Mouse (Mus musculus): ENCODE data around the gene Sarnp. TPM values are rescaled to one million over a fixed set of nuclear protein-coding genes. Genes with fewer than 3 reads are reported as not detected.
"Not testable (repeated sequence)": the region's sequence is repeated elsewhere in the genome, so short reads cannot be mapped to it uniquely, and the experiment has no call there.

The Sarnp gene
- polyA plus RNA-seq, 1 experiment, result 40.8 TPM

DNA sequence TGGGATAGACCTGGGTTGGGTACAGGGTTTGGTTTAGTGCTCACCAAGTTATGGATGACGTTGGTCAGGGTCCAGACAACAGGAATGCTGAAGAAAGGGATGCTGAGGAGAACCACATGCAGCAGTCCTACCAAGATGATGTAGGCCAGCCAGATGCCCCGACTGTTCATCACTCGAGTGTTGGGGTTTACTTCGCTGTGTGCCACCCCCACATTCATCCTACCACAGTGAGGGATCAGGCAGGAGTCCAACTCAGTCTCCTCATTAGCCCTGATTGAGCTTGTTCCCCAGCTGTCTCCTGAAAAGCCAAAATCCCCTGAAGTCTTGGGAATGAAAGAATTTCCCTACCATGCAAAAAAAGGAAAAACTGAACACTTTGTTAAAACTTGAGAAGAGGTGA, 3.1 kb downstream of the Sarnp start:
- Histone ChIP-seq H3K27me3 (ENCODE audit: control insufficient read depth, insufficient read depth, insufficient read length) (no peaks in the 10 kb centered on the region), H3K36me3 (ENCODE audit: control insufficient read depth, insufficient read depth) (peaks cover 41% of the 10 kb centered on the region), H3K4me2 (ENCODE audit: low read depth) (peak overlapping the region; percentile 72), H3K4me3 (peak overlapping the region; percentile 76), H3ac (ENCODE audit: control insufficient read depth, insufficient read length) (no peak overlapping the region), H3K79me2 (ENCODE audit: control insufficient read depth, insufficient read depth) (peaks cover 35% of the 10 kb centered on the region)
- no peak for TF ChIP-seq POLR2AphosphoS2 (IDR thresholded peaks at IDR 0.05; ENCODE audit: insufficient read length, low read depth)
- no peak for TF ChIP-seq CEBPB (IDR thresholded peaks at IDR 0.05; ENCODE audit: insufficient read depth, poor library complexity, severe bottlenecking)
- TF ChIP-seq USF1 (IDR thresholded peaks at IDR 0.05; ENCODE audit: low read depth), result no peak
- no peak for TF ChIP-seq MAX (IDR thresholded peaks at IDR 0.05; ENCODE audit: low read depth)
- TF ChIP-seq POLR2A (IDR thresholded peaks at IDR 0.05; ENCODE audit: insufficient read length, low read depth), result no peak
- TF ChIP-seq E2F4 (IDR thresholded peaks at IDR 0.05; ENCODE audit: insufficient read depth), result no peak
- TF ChIP-seq TCF12 (IDR thresholded peaks at IDR 0.05; ENCODE audit: insufficient read depth, poor library complexity, severe bottlenecking), result no peak
- no peak for TF ChIP-seq TCF3 (IDR thresholded peaks at IDR 0.05; ENCODE audit: insufficient read length, low read depth)
- TF ChIP-seq SRF (IDR thresholded peaks at IDR 0.05; ENCODE audit: control insufficient read depth, insufficient read length, low read depth), result no peak
- TF ChIP-seq REST (IDR thresholded peaks at IDR 0.05; ENCODE audit: insufficient read depth, insufficient read length), result no peak
- TF ChIP-seq MYOG (IDR thresholded peaks at IDR 0.05; ENCODE audit: control insufficient read depth in 1 of 3, insufficient read depth in 1 of 3, insufficient read length in 2 of 3, low read depth in 2 of 3), result no peak
- no peak for TF ChIP-seq MYOD1 (IDR thresholded peaks at IDR 0.05; ENCODE audit: control insufficient read depth in 1 of 3, insufficient read length in 2 of 3, low read depth in 2 of 3)

DNA sequence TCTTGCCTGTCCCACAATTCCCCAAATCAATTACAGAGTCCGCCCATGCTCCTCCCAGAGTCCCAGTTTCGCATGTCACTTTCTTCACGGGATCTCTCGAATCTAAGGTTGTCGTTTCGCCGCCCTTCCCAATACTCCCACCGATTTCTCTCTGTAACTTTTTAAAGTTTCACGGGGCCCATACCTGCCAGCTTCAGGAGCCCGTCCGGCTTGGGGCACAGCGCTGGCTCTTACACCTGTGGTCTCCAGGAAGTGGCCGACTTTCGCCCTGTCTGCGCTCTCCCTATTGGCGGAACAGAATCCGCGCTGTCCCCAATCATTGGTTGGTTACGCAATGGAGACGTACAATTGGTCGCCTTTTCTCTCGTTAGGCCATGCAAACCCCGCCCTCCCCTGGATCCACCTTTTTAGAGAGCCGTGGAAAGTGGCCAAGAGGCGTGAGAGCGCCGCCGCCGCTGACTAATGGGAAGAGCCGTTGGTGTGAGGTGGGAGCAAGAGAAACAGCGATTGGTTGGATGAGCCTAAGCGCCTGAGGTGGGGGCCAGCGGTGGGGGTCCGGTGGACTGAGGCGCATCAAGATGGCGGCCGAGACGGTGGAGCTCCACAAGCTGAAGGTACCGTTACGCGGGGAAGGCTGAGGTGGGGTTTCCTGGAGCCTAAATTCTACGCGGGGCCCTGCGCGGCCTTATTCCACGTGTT, 4.4 kb downstream of the Sarnp start, which contains the start of gene Ormdl2:
Gene Ormdl2 (minus strand): TSS at position 288 of the 699 bp plus-strand sequence.
- peak within 1 kb of the TSS; percentile 76 for H3K4me3 ChIP-seq
- peaks cover 48% of the 10 kb centered on the region for H3K79me2 ChIP-seq (ENCODE audit: control insufficient read depth, insufficient read depth)
- H3K27me3 ChIP-seq (ENCODE audit: control insufficient read depth, insufficient read depth, insufficient read length), result no peaks in the 10 kb centered on the region
- peaks cover 28% of the 10 kb centered on the region for H3K36me3 ChIP-seq (ENCODE audit: control insufficient read depth, insufficient read depth)
- H3K4me2 ChIP-seq (ENCODE audit: low read depth), result peak within 1 kb of the TSS; percentile 96
- TF ChIP-seq POLR2AphosphoS2 (IDR thresholded peaks at IDR 0.05; ENCODE audit: insufficient read length, low read depth), result no peak
- no peak for TF ChIP-seq TCF12 (IDR thresholded peaks at IDR 0.05; ENCODE audit: insufficient read depth, poor library complexity, severe bottlenecking)
- TF ChIP-seq E2F4 (IDR thresholded peaks at IDR 0.05; ENCODE audit: insufficient read depth), result no peak
- TF ChIP-seq MYOG (IDR thresholded peaks at IDR 0.05; ENCODE audit: control insufficient read depth in 1 of 3, insufficient read depth in 1 of 3, insufficient read length in 2 of 3, low read depth in 2 of 3), result peak in 1 of 3 experiments; percentile 28
- TF ChIP-seq POLR2A (IDR thresholded peaks at IDR 0.05; ENCODE audit: insufficient read length, low read depth), result peak; percentile 65
- peak; percentile 64; the same call in 1 of the 2 replicates for TF ChIP-seq CEBPB (IDR thresholded peaks at IDR 0.05; ENCODE audit: insufficient read depth, poor library complexity, severe bottlenecking)
- peak within 1 kb of the TSS; percentile 66 for H3ac ChIP-seq (ENCODE audit: control insufficient read depth, insufficient read length)

DNA sequence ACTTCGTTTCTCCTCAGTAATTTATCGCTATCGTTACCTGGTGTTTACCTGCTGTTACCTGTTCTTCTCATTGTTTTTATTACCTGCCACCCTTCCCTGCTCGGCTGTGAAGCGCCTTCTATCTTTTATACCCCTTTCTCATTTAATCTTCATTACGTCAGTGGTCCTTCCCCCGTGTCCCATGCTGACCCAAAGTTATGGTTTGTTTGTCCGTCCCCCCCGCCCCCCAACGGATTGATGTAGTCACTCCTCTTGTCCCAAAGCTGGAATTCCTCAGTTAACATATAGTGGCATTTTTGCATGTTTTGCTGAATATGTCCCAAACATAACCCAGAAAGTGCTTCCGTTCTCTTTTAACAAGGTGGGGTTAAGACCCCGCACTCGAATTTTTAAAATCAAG, 5.0 kb downstream of the Sarnp start:
- H3K79me2 ChIP-seq (ENCODE audit: control insufficient read depth, insufficient read depth), result peaks cover 54% of the 10 kb centered on the region
- no peaks in the 10 kb centered on the region for H3K27me3 ChIP-seq (ENCODE audit: control insufficient read depth, insufficient read depth, insufficient read length)
- no peak for TF ChIP-seq POLR2A (IDR thresholded peaks at IDR 0.05; ENCODE audit: insufficient read length, low read depth)
- TF ChIP-seq POLR2AphosphoS2 (IDR thresholded peaks at IDR 0.05; ENCODE audit: insufficient read length, low read depth), result no peak
- TF ChIP-seq CEBPB (IDR thresholded peaks at IDR 0.05; ENCODE audit: insufficient read depth, poor library complexity, severe bottlenecking), result no peak
- TF ChIP-seq MYOD1 (IDR thresholded peaks at IDR 0.05; ENCODE audit: control insufficient read depth in 1 of 3, insufficient read length in 2 of 3, low read depth in 2 of 3), result no peak
- TF ChIP-seq E2F4 (IDR thresholded peaks at IDR 0.05; ENCODE audit: insufficient read depth), result no peak
- TF ChIP-seq TCF12 (IDR thresholded peaks at IDR 0.05; ENCODE audit: insufficient read depth, poor library complexity, severe bottlenecking), result no peak
- no peak for TF ChIP-seq USF1 (IDR thresholded peaks at IDR 0.05; ENCODE audit: low read depth)
- no peak for TF ChIP-seq MYOG (IDR thresholded peaks at IDR 0.05; ENCODE audit: control insufficient read depth in 1 of 3, insufficient read depth in 1 of 3, insufficient read length in 2 of 3, low read depth in 2 of 3)
- no peak for TF ChIP-seq MAX (IDR thresholded peaks at IDR 0.05; ENCODE audit: low read depth)
- no peak for TF ChIP-seq SRF (IDR thresholded peaks at IDR 0.05; ENCODE audit: control insufficient read depth, insufficient read length, low read depth)
- TF ChIP-seq REST (IDR thresholded peaks at IDR 0.05; ENCODE audit: insufficient read depth, insufficient read length), result no peak
- TF ChIP-seq TCF3 (IDR thresholded peaks at IDR 0.05; ENCODE audit: insufficient read length, low read depth), result no peak
- H3K36me3 ChIP-seq (ENCODE audit: control insufficient read depth, insufficient read depth), result peaks cover 23% of the 10 kb centered on the region
- peak overlapping the region; percentile 66 for H3ac ChIP-seq (ENCODE audit: control insufficient read depth, insufficient read length)
- peak overlapping the region; percentile 76 for H3K4me3 ChIP-seq
- peak overlapping the region; percentile 96 for H3K4me2 ChIP-seq (ENCODE audit: low read depth)

DNA sequence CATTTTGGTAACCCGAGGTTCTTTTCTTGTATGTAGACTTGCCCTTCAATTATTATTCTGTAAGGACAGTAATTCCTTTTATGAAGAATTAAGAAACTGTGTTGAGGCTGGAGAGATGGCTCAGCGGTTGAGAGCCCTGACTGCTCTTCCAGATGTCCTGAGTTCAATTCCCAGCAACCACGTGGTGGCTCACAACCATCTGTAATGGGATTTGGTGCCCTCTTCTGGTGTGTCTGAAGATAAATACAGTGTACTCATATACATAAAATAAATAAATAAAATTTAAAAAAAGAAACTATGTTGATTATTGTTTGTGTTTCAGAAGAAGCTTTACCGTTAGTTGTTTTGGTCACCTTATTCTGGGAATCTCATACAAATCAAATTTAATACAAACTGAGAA, 6.0 kb downstream of the Sarnp start:
- Histone ChIP-seq H3K79me2 (ENCODE audit: control insufficient read depth, insufficient read depth) (peaks cover 64% of the 10 kb centered on the region), H3K36me3 (ENCODE audit: control insufficient read depth, insufficient read depth) (peaks cover 20% of the 10 kb centered on the region), H3K4me2 (ENCODE audit: low read depth) (peak overlapping the region; percentile 96), H3K4me3 (peak overlapping the region; percentile 76)
- H3K27me3 ChIP-seq (ENCODE audit: control insufficient read depth, insufficient read depth, insufficient read length); H3ac ChIP-seq (ENCODE audit: control insufficient read depth, insufficient read length): not testable (repeated sequence)

DNA sequence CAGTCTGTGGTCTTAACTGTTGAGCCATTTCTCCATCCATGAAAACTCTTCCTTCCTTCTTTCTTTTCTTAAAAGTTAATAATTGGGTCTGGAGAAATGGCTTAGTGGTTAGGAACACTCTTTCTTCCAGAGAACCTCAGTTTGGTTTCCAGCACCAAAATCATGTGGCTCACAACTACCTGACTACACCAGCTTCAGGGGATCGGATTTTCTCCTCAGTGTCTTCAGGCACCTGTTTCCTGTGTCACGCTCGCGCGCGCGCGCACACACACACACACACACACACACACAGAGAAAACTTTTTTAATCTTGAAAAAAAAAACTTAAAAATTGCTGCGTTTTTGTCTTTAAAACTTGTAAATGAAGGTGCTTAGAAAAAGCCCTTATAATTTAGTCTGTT, 6.7 kb downstream of the Sarnp start:
- Histone ChIP-seq H3K4me2 (ENCODE audit: low read depth) (no peak overlapping the region), H3ac (ENCODE audit: control insufficient read depth, insufficient read length) (no peak overlapping the region), H3K4me3 (no peak overlapping the region), H3K36me3 (ENCODE audit: control insufficient read depth, insufficient read depth) (peaks cover 19% of the 10 kb centered on the region), H3K27me3 (ENCODE audit: control insufficient read depth, insufficient read depth, insufficient read length) (no peaks in the 10 kb centered on the region), H3K79me2 (ENCODE audit: control insufficient read depth, insufficient read depth) (peaks cover 71% of the 10 kb centered on the region)
- no peak for TF ChIP-seq CEBPB (IDR thresholded peaks at IDR 0.05; ENCODE audit: insufficient read depth, poor library complexity, severe bottlenecking)
- TF ChIP-seq TCF12 (IDR thresholded peaks at IDR 0.05; ENCODE audit: insufficient read depth, poor library complexity, severe bottlenecking), result no peak
- no peak for TF ChIP-seq MYOG (IDR thresholded peaks at IDR 0.05; ENCODE audit: control insufficient read depth in 1 of 3, insufficient read depth in 1 of 3, insufficient read length in 2 of 3, low read depth in 2 of 3)
- no peak for TF ChIP-seq SRF (IDR thresholded peaks at IDR 0.05; ENCODE audit: control insufficient read depth, insufficient read length, low read depth)
- TF ChIP-seq TCF3 (IDR thresholded peaks at IDR 0.05; ENCODE audit: insufficient read length, low read depth), result no peak
- TF ChIP-seq REST (IDR thresholded peaks at IDR 0.05; ENCODE audit: insufficient read depth, insufficient read length), result no peak
- TF ChIP-seq USF1 (IDR thresholded peaks at IDR 0.05; ENCODE audit: low read depth), result no peak
- TF ChIP-seq POLR2A (IDR thresholded peaks at IDR 0.05; ENCODE audit: insufficient read length, low read depth), result no peak
- TF ChIP-seq POLR2AphosphoS2 (IDR thresholded peaks at IDR 0.05; ENCODE audit: insufficient read length, low read depth), result no peak
- no peak for TF ChIP-seq MYOD1 (IDR thresholded peaks at IDR 0.05; ENCODE audit: control insufficient read depth in 1 of 3, insufficient read length in 2 of 3, low read depth in 2 of 3)
